Mouse (Mus musculus) myocyte (in vitro differentiated cells): ENCODE results near the gene 1700086D15Rik. TPM values are rescaled to one million over a fixed set of nuclear protein-coding genes. Genes with fewer than 3 reads are reported as not detected.

Source experiments
- H3K27me3 ChIP-seq: one replicate; pipeline ENCODE4 v1.6.1; 2011; ENCODE audit not compliant: control insufficient read depth, insufficient read depth, insufficient read length
- H3K36me3 ChIP-seq: one replicate; pipeline ENCODE4 v1.6.1; 2011; ENCODE audit not compliant: control insufficient read depth, insufficient read depth
- H3K4me2 ChIP-seq: one replicate; pipeline ENCODE4 v1.6.1; 2011; ENCODE audit warnings: low read depth, control low read depth
- H3K4me3 ChIP-seq: one replicate; pipeline ENCODE4 v1.5.1; 2011; ENCODE audit warnings: mild to moderate bottlenecking, control low read depth, moderate library complexity
- H3K79me2 ChIP-seq: one replicate; pipeline ENCODE4 v1.6.1; 2011; ENCODE audit not compliant: control insufficient read depth, insufficient read depth
- H3ac ChIP-seq: one replicate; pipeline ENCODE4 v1.6.1; 2011; ENCODE audit not compliant: control insufficient read depth, insufficient read length
- CEBPB ChIP-seq: IDR thresholded peaks from 2 replicates; pipeline ENCODE4 v1.6.1; 2011; ENCODE audit warnings: mild to moderate bottlenecking, moderate library complexity; ENCODE audit not compliant: poor library complexity, insufficient read depth, severe bottlenecking
- E2F4 ChIP-seq: IDR thresholded peaks from one replicate; pipeline ENCODE4 v1.6.1; 2011; ENCODE audit warnings: mild to moderate bottlenecking, control low read depth, moderate library complexity; ENCODE audit not compliant: insufficient read depth
- MAX ChIP-seq: IDR thresholded peaks from one replicate; pipeline ENCODE4 v1.6.1; 2011; ENCODE audit warnings: low read depth, mild to moderate bottlenecking, control low read depth
- MYOD1 ChIP-seq, 3 experiments: IDR thresholded peaks; one replicate each; pipeline ENCODE4 v1.6.1; 2011; ENCODE audit warnings: control low read depth in 2 of 3, low read depth in 2 of 3, mild to moderate bottlenecking in 2 of 3, moderate library complexity in 1 of 3; ENCODE audit not compliant: insufficient read length in 2 of 3, control insufficient read depth in 1 of 3
- MYOG ChIP-seq, 3 experiments: IDR thresholded peaks; one replicate each; pipeline ENCODE4 v1.6.1; 2011; ENCODE audit warnings: control low read depth in 2 of 3, low read depth in 2 of 3, mild to moderate bottlenecking in 2 of 3; ENCODE audit not compliant: insufficient read length in 2 of 3, control insufficient read depth in 1 of 3, insufficient read depth in 1 of 3
- POLR2A ChIP-seq: IDR thresholded peaks from one replicate; pipeline ENCODE4 v1.6.1; 2011; ENCODE audit warnings: low read depth, mild to moderate bottlenecking, control low read depth, moderate library complexity; ENCODE audit not compliant: insufficient read length
- POLR2AphosphoS2 ChIP-seq: IDR thresholded peaks from one replicate; pipeline ENCODE4 v1.6.1; 2011; ENCODE audit warnings: low read depth, control low read depth; ENCODE audit not compliant: insufficient read length
- REST ChIP-seq: IDR thresholded peaks from one replicate; pipeline ENCODE4 v1.6.1; 2011; ENCODE audit warnings: mild to moderate bottlenecking, control low read depth, moderate library complexity; ENCODE audit not compliant: insufficient read depth, insufficient read length
- SRF ChIP-seq: IDR thresholded peaks from one replicate; pipeline ENCODE4 v1.6.1; 2011; ENCODE audit warnings: low read depth; ENCODE audit not compliant: control insufficient read depth, insufficient read length
- TCF12 ChIP-seq: IDR thresholded peaks from one replicate; pipeline ENCODE4 v1.6.1; 2011; ENCODE audit warnings: mild to moderate bottlenecking, control low read depth; ENCODE audit not compliant: poor library complexity, insufficient read depth, severe bottlenecking
- TCF3 ChIP-seq: IDR thresholded peaks from one replicate; pipeline ENCODE4 v1.6.1; 2011; ENCODE audit warnings: low read depth, control low read depth; ENCODE audit not compliant: insufficient read length
- USF1 ChIP-seq: IDR thresholded peaks from one replicate; pipeline ENCODE4 v1.6.1; 2011; ENCODE audit warnings: low read depth, mild to moderate bottlenecking, control low read depth, moderate library complexity
- polyA plus RNA-seq: library from polyadenylated mRNA; unstranded; fragments of >200 nt; fragmentation: generic; extraction: Trizol; gene quantifications from one replicate; pipeline ENCODE4 v1.2.1, GENCODE M21; 2012; ENCODE audit warnings: missing spikeins

The 1700086D15Rik gene
- not detected for polyA plus RNA-seq

GRCm38 (mm10) chr11:65159791-65160190, at the start of gene 1700086D15Rik:
Gene 1700086D15Rik (minus strand): TSS chr11:65159891.
- Histone ChIP-seq H3K36me3 (no peaks in the 10 kb centered on the region), H3K4me2 (no peak within 1 kb of the TSS)

DNA sequence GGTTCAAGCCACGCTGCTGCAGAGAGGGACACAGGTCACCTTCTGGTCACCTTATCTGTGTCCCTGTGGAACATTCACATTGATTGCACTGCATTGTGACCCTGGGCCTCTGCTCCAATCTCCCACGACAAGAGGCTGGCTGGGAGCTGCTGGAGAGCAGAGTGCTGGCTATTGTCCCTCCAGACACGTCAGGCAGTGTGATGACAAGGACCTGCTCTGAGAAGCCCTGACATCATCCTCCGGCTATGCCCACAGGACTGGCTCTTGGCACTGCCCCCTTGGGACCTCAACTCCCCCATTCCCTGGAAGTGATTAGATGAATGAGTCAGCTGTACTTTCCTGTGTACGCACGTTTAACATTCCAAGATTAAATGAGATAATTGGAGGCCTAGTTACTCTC, 49.8 kb upstream of the 1700086D15Rik start:
- Histone ChIP-seq H3K4me2 (no peak overlapping the region), H3K4me3 (no peak overlapping the region), H3K79me2 (no peaks in the 10 kb centered on the region), H3ac (no peak overlapping the region), H3K36me3 (no peaks in the 10 kb centered on the region), H3K27me3 (no peaks in the 10 kb centered on the region)
- TF ChIP-seq CEBPB (no peak), MAX (no peak), TCF3 (no peak), TCF12 (no peak), POLR2AphosphoS2 (no peak), MYOD1 (IDR thresholded peaks at IDR 0.05; ENCODE audit: control insufficient read depth in 1 of 3, insufficient read length in 2 of 3, low read depth in 2 of 3) (no peak), REST (no peak), USF1 (no peak), MYOG (IDR thresholded peaks at IDR 0.05; ENCODE audit: control insufficient read depth in 1 of 3, insufficient read depth in 1 of 3, insufficient read length in 2 of 3, low read depth in 2 of 3) (no peak), E2F4 (no peak), SRF (no peak), POLR2A (no peak)

More at GRCm38 (mm10) chr11:65159791-65160190, at the start of gene 1700086D15Rik:
- Histone ChIP-seq H3K4me3 (no peak within 1 kb of the TSS), H3ac (no peak within 1 kb of the TSS), H3K79me2 (peaks cover 7% of the 10 kb centered on the region), H3K27me3 (no peaks in the 10 kb centered on the region)
- no peak for TF ChIP-seq TCF3
- no peak for TF ChIP-seq E2F4
- no peak for TF ChIP-seq MAX
- no peak for TF ChIP-seq POLR2A
- TF ChIP-seq SRF, result no peak
- TF ChIP-seq MYOG (IDR thresholded peaks at IDR 0.05; ENCODE audit: control insufficient read depth in 1 of 3, insufficient read depth in 1 of 3, insufficient read length in 2 of 3, low read depth in 2 of 3), result no peak
- TF ChIP-seq MYOD1 (IDR thresholded peaks at IDR 0.05; ENCODE audit: control insufficient read depth in 1 of 3, insufficient read length in 2 of 3, low read depth in 2 of 3), result no peak
- no peak for TF ChIP-seq TCF12
- no peak for TF ChIP-seq USF1
- TF ChIP-seq CEBPB, result no peak
- TF ChIP-seq REST, result no peak
- no peak for TF ChIP-seq POLR2AphosphoS2

- no peak overlapping the region for H3K4me2 ChIP-seq
- no peak overlapping the region for H3ac ChIP-seq
- no peaks in the 10 kb centered on the region for H3K27me3 ChIP-seq
- no peak overlapping the region for H3K4me3 ChIP-seq
- no peaks in the 10 kb centered on the region for H3K79me2 ChIP-seq
- TF ChIP-seq SRF (no peak), TCF12 (no peak), POLR2A (no peak), USF1 (no peak)
- no peaks in the 10 kb centered on the region for H3K36me3 ChIP-seq
These were observed 45.6 kb upstream of the 1700086D15Rik start for GRCm38 (mm10) chr11:65205306-65205705.

DNA sequence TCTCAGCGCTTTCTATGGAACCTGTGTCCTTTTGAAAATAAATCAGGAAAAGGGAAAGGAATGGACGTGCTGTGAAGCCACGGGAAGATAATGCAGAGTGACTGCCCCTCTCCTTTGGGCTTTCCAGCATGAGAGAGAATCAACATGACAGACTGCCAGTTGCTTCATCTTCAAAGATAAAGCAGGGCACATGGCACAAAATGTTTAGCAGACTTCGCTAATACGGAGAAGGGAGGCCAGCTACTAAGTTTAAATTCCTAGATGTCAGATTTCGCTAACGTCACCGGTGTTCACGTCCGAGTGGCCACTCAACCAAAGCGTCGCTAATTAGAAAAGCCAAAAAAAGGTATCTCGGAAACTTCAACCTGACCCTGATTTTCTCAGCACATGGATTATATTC, 45.0 kb upstream of the 1700086D15Rik start:
- TF ChIP-seq MYOG (IDR thresholded peaks at IDR 0.05; ENCODE audit: control insufficient read depth in 1 of 3, insufficient read depth in 1 of 3, insufficient read length in 2 of 3, low read depth in 2 of 3) (no peak), TCF3 (no peak), MYOD1 (IDR thresholded peaks at IDR 0.05; ENCODE audit: control insufficient read depth in 1 of 3, insufficient read length in 2 of 3, low read depth in 2 of 3) (no peak), E2F4 (no peak), SRF (no peak), REST (no peak)
- H3K27me3 ChIP-seq, result no peaks in the 10 kb centered on the region
- no peak overlapping the region for H3K4me2 ChIP-seq
- H3ac ChIP-seq, result no peak overlapping the region
- no peaks in the 10 kb centered on the region for H3K36me3 ChIP-seq
- no peaks in the 10 kb centered on the region for H3K79me2 ChIP-seq
- no peak overlapping the region for H3K4me3 ChIP-seq

GRCm38 (mm10) chr11:65203020-65203419, 43.3 kb upstream of the 1700086D15Rik start:
- no peak overlapping the region for H3K4me2 ChIP-seq
- TF ChIP-seq CEBPB, result no peak
- no peak for TF ChIP-seq TCF12
- no peak for TF ChIP-seq MYOG (IDR thresholded peaks at IDR 0.05; ENCODE audit: control insufficient read depth in 1 of 3, insufficient read depth in 1 of 3, insufficient read length in 2 of 3, low read depth in 2 of 3)
- TF ChIP-seq MAX, result no peak
- no peak for TF ChIP-seq REST
- no peak for TF ChIP-seq USF1
- TF ChIP-seq E2F4, result no peak
- no peak for TF ChIP-seq POLR2AphosphoS2
- no peak for TF ChIP-seq TCF3
- no peak for TF ChIP-seq MYOD1 (IDR thresholded peaks at IDR 0.05; ENCODE audit: control insufficient read depth in 1 of 3, insufficient read length in 2 of 3, low read depth in 2 of 3)
- no peak for TF ChIP-seq POLR2A
- no peak for TF ChIP-seq SRF
- no peak overlapping the region for H3ac ChIP-seq
- no peaks in the 10 kb centered on the region for H3K79me2 ChIP-seq
- H3K36me3 ChIP-seq, result no peaks in the 10 kb centered on the region
- H3K4me3 ChIP-seq, result no peak overlapping the region
- H3K27me3 ChIP-seq, result no peaks in the 10 kb centered on the region
